Mouse (Mus musculus): ENCODE data around the gene Esp31.

Gene Esp31

GRCm38 (mm10) chr17:38639147-38639546 lies at the start of gene Esp31:
TSS of gene Esp31 (plus strand) at chr17:38639447.
- no peak for DNase-seq (ENCODE audit: low read depth)
